Mouse (Mus musculus) heart, postnatal 0 days (tissue): ENCODE measurements around the gene Vapa.

Experiments
- CTCF ChIP-seq: IDR thresholded peaks from 2 replicates; pipeline ENCODE4 v1.5.1; 2016; ENCODE audit warnings: antibody characterized with exemption, control low read depth, low read depth
- EP300 ChIP-seq: IDR thresholded peaks from 2 replicates; pipeline ENCODE4 v1.6.1; 2016; ENCODE audit warnings: antibody characterized with exemption, low read depth

DNA sequence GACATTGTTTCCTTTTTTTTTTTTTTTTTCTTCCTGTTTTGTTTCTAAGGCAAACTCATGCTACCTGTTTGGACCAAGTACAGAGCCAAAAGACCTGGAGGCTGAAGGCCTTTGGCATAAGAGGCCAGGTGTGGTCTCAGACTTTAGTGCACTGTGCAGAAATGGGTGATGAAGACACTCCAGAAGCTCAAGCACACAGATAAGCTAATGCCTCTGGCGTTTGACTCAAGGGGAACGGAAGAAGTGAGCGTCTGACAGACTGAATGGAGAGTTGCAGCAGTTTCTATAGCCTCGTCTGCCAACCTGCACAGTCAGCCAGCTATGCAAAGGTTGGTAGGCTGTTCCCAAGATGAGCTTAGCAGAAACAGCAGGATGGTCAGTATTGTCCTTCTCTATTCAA is 42.3 kb upstream of the Vapa start:
- TF ChIP-seq EP300 = no peak
- no peak for TF ChIP-seq CTCF
